ENCODE assay signal across 25 mouse cellular contexts in the genomic region with DNA sequence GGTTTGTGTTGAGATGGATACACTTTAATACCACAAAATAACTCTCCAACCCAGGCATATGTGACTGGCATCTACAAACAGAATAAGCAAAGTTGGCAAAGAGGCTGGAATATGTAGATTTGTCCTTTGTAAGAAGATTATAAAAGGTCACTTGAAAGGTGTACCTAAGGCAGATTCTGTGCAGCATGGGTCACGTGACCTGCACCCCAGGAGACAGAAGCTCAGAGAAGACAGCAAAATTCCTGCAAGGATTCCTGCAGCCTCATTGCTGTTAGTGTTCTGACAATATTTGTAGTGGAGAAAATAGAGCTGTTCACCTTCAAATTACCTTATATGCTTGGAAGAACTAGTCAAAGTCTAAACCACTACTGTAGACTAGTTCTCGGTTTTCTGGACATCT.
"Had no signal": no experiment of that assay in that cellular context is flagged by ENCODE, and none has a peak within 500 bp of the region (broad histone marks: within the 10 kb centered on the region; RNA-seq: fewer than 3 reads in every experiment).

No protein-coding gene starts in this region.

- H3K9me3 ChIP-seq: embryonic facial prominence, embryonic 10.5 days; embryonic facial prominence, embryonic 12.5 days; embryonic facial prominence, embryonic 13.5 days; embryonic facial prominence, embryonic 15.5 days; forebrain, embryonic 10.5 days; forebrain, embryonic 12.5 days; forebrain, embryonic 13.5 days; forebrain, embryonic 15.5 days had no signal

- H3K4me3 ChIP-seq: embryonic facial prominence, embryonic 10.5 days; embryonic facial prominence, embryonic 12.5 days; embryonic facial prominence, embryonic 13.5 days; embryonic facial prominence, embryonic 15.5 days; erythroblast, embryonic 14.5 days; forebrain, embryonic 10.5 days; forebrain, embryonic 12.5 days; forebrain, embryonic 13.5 days; forebrain, embryonic 15.5 days; gastrocnemius, adult 2 months; heart, adult 2 months had no signal

- H3K9ac ChIP-seq: embryonic facial prominence, embryonic 12.5 days; embryonic facial prominence, embryonic 13.5 days; embryonic facial prominence, embryonic 15.5 days; forebrain, embryonic 12.5 days; forebrain, embryonic 13.5 days; forebrain, embryonic 15.5 days; forebrain, postnatal 0 days had no signal

- DNase-seq: cerebellum, adult 9-10 months; cerebellum, adult 9-11 months; cerebellum, postnatal 10 days; cerebellum, postnatal 14 days; cerebellum, postnatal 25 days; cerebellum, postnatal 36 days; embryo, embryonic 11 days; forebrain, postnatal 0 days; gastrocnemius, adult 2 months; gastrocnemius, postnatal 10 days; gastrocnemius, postnatal 14 days; gastrocnemius, postnatal 25 days; gastrocnemius, postnatal 36 days; heart, adult 11 months; heart, adult 18-20 months; heart, adult 2 months had no signal

- H3K36me3 ChIP-seq: embryonic facial prominence, embryonic 10.5 days; embryonic facial prominence, embryonic 12.5 days; embryonic facial prominence, embryonic 13.5 days; embryonic facial prominence, embryonic 15.5 days; forebrain, embryonic 10.5 days; forebrain, embryonic 12.5 days; forebrain, embryonic 15.5 days had no signal

- H3K4me1 ChIP-seq: embryonic facial prominence, embryonic 10.5 days; embryonic facial prominence, embryonic 12.5 days; embryonic facial prominence, embryonic 13.5 days; embryonic facial prominence, embryonic 15.5 days; forebrain, embryonic 10.5 days; forebrain, embryonic 12.5 days; forebrain, embryonic 13.5 days; forebrain, embryonic 15.5 days had no signal

- H3K4me2 ChIP-seq: embryonic facial prominence, embryonic 12.5 days; embryonic facial prominence, embryonic 13.5 days; embryonic facial prominence, embryonic 15.5 days; forebrain, embryonic 12.5 days; forebrain, embryonic 13.5 days; forebrain, embryonic 15.5 days had no signal

- H3K27me3 ChIP-seq: embryonic facial prominence, embryonic 12.5 days; embryonic facial prominence, embryonic 13.5 days; embryonic facial prominence, embryonic 15.5 days; forebrain, embryonic 12.5 days; forebrain, embryonic 13.5 days; forebrain, embryonic 15.5 days had no signal

- H3K27ac ChIP-seq: embryonic facial prominence, embryonic 10.5 days; embryonic facial prominence, embryonic 12.5 days; embryonic facial prominence, embryonic 13.5 days; embryonic facial prominence, embryonic 15.5 days; forebrain, embryonic 10.5 days; forebrain, embryonic 12.5 days; forebrain, embryonic 13.5 days; forebrain, embryonic 15.5 days; gastrocnemius, adult 2 months; heart, adult 2 months had no signal
